Mouse (Mus musculus) spleen, adult 2 months (tissue): ENCODE measurements around the gene Gfod2.

Experiments
- CTCF ChIP-seq: fragments of 200-500 bp; IDR thresholded peaks from 2 replicates; pipeline ENCODE4 v1.5.1; 2011; ENCODE audit warnings: mild to moderate bottlenecking, inconsistent platforms; ENCODE audit not compliant: insufficient read depth, insufficient read length, insufficient replicate concordance; ENCODE audit errors: extremely low read depth
- POLR2A ChIP-seq: fragments of 200-500 bp; IDR thresholded peaks from 2 replicates; pipeline ENCODE4 v1.6.1; 2011; ENCODE audit warnings: low read depth, low read length, inconsistent platforms

DNA sequence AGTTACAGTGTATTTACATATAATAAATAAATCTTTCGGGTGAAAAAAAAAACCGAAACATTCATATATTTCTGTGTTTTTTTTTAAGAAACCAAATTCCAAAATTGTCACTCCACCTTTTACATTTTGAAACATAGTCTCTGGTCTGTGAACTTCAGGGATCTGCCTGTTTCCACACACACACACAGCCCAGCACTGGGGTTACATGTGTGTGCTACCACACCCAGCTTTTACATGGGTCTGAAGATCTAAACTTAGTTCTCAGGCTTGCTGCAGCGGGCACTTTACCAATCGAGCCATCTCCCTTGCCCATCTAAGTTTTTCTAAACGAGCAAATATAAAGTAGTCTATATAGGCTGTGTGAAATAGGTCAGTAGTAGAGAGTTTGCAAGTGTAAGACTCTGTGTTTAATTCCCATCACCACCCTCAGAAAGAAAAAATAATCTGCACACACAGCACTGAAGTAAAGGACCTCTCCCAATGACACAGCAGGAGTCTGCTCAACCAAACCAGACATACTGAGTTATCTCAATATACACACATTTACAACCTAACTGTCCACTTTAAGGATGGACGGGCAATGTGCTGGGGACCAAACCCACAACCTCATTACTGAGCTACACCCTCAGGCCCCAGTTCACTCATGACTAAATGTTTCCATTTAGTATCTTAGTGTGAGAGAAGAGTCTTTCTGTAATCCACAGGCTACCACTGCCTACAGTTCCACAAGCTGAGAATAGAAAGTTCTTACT, 42.9 kb upstream of the Gfod2 start:
- no peak for TF ChIP-seq POLR2A
- TF ChIP-seq CTCF, result no peak
